Mouse (Mus musculus) forebrain, embryonic 16.5 days (tissue): ENCODE data around the gene Inava. TPM values are rescaled to one million over a fixed set of nuclear protein-coding genes. Genes with fewer than 3 reads are reported as not detected.
A peak's percentile ranks its signal among the peaks of the same experiment; 100 is the strongest.

Experiments used
- ATAC-seq: fragments of 200-750 bp; cut with Nextera tagmentation; 2 replicates; pipeline ENCODE4 v1.8.0; 2017; ENCODE audit warnings: mild to moderate bottlenecking, moderate library complexity
- H3K27ac ChIP-seq: fragments of 300-500 bp; sonication (generic); 2 replicates; pipeline ENCODE4 v1.5.1; 2014; ENCODE audit warnings: low read length, control low read depth
- H3K27me3 ChIP-seq: fragments of 300-500 bp; sonication (generic); replicated peaks from 2 replicates; pipeline ENCODE4 v1.6.1; 2014; ENCODE audit warnings: low read length; ENCODE audit not compliant: control insufficient read depth, insufficient read depth
- H3K36me3 ChIP-seq: fragments of 300-500 bp; sonication (generic); 2 replicates; pipeline ENCODE4 v1.6.1; 2014; ENCODE audit not compliant: control insufficient read depth, insufficient read depth
- H3K4me1 ChIP-seq: fragments of 300-500 bp; sonication (generic); replicated peaks from 2 replicates; pipeline ENCODE4 v1.6.1; 2014; ENCODE audit warnings: low read length; ENCODE audit not compliant: control insufficient read depth, insufficient read depth
- H3K4me2 ChIP-seq: fragments of 300-500 bp; sonication (generic); 2 replicates; pipeline ENCODE4 v1.6.1; 2014; ENCODE audit warnings: mild to moderate bottlenecking, low read length, control low read depth
- H3K4me3 ChIP-seq: fragments of 300-500 bp; sonication (generic); replicated peaks from 2 replicates; pipeline ENCODE4 v1.5.1; 2014; ENCODE audit warnings: mild to moderate bottlenecking, low read length, control low read depth
- H3K9ac ChIP-seq: fragments of 300-500 bp; sonication (generic); replicated peaks from 2 replicates; pipeline ENCODE4 v1.6.1; 2014; ENCODE audit warnings: low read depth, low read length, control low read depth
- H3K9me3 ChIP-seq: fragments of 300-500 bp; sonication (generic); 2 replicates; pipeline ENCODE4 v1.6.1; 2016; ENCODE audit warnings: low read length; ENCODE audit not compliant: control insufficient read depth
- WGBS: fragments of 180-500 bp; shearing (Covaris S2); extraction: QIAGEN DNeasy Blood & Tissue Kit; methylation state at CpG from one replicate; pipeline ENCODE4 v1.1.7; 2014; 5-methylcytosine and 5-hydroxymethylcytosine counted together
- polyA plus RNA-seq: library from polyadenylated mRNA; unstranded; fragments of >200 nt; fragmentation: Nextera tagmentation; extraction: Ambion mirVana; gene quantifications from 2 replicates; pipeline ENCODE4 v1.2.1, GENCODE M21; 2015

The Inava gene
- polyA plus RNA-seq = 4.2 and 5.2 TPM in 2 replicates

DNA sequence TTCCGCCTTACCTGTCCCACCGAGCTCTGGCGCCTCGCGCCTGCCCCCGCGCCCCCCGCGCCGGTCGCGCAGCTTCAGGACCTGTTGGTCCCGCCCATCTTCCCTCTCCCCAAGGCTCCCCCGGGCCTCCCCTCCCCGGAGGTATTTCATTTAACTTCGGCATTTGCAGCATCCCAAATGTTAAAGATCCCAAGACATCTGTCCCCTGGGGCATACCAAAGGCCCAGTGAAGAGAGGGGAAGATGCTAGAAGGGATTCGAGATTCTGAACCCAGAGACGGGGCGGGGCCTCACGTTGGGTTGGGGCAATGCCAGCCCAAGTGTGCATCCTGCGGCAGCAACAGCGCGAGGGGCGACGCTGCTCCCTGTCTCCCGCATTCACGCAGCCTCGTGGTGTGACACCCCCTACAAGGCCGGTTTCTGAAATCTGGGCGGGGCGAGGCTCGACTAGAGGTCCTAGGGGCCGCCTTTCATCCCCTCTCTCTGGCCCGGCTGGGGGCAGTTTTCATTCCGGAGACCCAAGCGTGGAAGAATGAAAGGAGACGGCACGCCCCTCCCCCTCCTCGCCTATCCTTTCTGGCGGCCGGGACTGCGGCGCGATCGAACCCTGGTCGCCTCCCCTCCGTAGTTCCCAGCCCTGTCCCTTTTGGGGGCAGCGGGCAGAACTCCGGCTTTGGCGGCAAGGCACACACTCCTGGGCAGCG, at the start of gene Inava:
Gene Inava, minus strand, starts transcription at position 373 of the 703 bp plus-strand sequence.
- Histone ChIP-seq H3K4me3 (peak within 1 kb of the TSS; percentile 72), H3K27me3 (no peaks in the 10 kb centered on the region), H3K27ac (peak within 1 kb of the TSS; percentile 19), H3K9ac (peak within 1 kb of the TSS; percentile 65), H3K4me2 (peak within 1 kb of the TSS; percentile 88), H3K4me1 (peaks cover 36% of the 10 kb centered on the region), H3K9me3 (no peaks in the 10 kb centered on the region), H3K36me3 (no peaks in the 10 kb centered on the region)
- 0% methylated on average over 45 of the region's 51 CpGs for WGBS
- ATAC-seq = peak; percentile 83

DNA sequence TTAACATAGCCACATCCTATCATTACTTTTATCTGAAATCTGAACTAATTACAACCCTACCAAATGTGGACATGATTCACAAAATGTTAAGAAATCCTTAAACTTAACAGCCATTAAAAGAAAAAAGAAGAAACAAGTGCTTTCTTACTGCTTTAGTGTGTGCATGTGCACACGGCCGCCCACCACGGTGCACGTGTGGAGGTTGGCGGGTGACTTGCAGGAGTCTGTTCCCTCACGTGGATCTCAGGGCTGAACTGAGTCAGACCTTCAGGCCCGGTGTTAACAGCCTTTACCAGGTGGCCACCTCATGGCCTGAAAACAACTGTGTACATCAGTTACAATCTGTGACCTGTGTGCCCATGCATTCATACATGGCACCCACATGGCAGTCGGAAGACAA, 43.3 kb upstream of the Inava start:
- 93% methylated on average over 8 of the region's 8 CpGs for WGBS
- H3K27me3 ChIP-seq = no peaks in the 10 kb centered on the region
- no peak overlapping the region for H3K4me2 ChIP-seq
- ATAC-seq = no peak
- H3K4me1 ChIP-seq = no peaks in the 10 kb centered on the region
- peaks cover 65% of the 10 kb centered on the region for H3K36me3 ChIP-seq
- no peak overlapping the region for H3K4me3 ChIP-seq
- H3K9ac ChIP-seq = no peak overlapping the region
- no peaks in the 10 kb centered on the region for H3K9me3 ChIP-seq
- no peak overlapping the region for H3K27ac ChIP-seq

DNA sequence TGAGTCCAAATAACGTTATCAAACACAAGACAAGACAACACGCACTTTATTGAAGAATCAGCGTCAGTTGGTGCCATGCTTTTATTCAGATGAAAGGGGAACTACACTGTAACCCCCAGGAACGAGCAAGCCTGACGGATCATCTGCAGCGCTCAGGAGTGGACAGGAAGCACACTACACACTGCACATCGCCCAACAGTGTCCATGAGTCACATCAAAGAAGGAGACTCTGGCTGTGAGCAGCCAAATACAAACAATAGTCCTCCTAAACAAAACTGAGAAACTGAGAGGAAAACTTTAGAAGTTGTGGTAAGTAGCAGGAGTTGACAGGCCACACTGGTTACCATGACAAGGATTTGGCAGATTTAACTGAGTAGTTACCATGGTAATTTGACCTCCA, 34.2 kb upstream of the Inava start:
- Histone ChIP-seq H3K4me3 (no peak overlapping the region), H3K36me3 (peaks cover 20% of the 10 kb centered on the region), H3K27me3 (no peaks in the 10 kb centered on the region), H3K4me2 (no peak overlapping the region), H3K4me1 (no peaks in the 10 kb centered on the region), H3K27ac (no peak overlapping the region), H3K9me3 (no peaks in the 10 kb centered on the region), H3K9ac (no peak overlapping the region)
- no peak for ATAC-seq
- 66% methylated on average over 7 of the region's 7 CpGs for WGBS

DNA sequence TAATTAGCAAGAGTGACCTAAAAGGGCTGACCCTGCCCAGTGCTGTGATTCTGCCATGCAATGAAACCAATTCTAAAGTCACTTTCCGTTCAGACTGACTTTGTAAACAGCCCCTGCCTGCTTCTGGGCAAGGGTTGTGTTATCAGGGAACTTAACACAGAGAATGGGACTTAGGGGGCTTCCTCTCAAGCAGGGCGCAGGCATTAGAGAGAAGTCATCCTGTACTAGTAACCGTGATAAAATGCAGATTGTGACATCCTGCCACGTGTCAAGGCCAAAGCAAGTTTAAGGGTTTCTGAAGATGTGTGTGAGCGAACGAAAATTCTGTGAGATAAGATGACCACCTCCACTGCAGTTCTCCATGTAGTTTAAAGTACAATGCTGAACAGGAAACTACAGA, 32.1 kb upstream of the Inava start:
- H3K36me3 ChIP-seq = peaks cover 2% of the 10 kb centered on the region
- H3K27ac ChIP-seq = no peak overlapping the region
- H3K27me3 ChIP-seq = peaks cover 6% of the 10 kb centered on the region
- peaks cover under 1% of the 10 kb centered on the region; the same call in 1 of the 2 replicates for H3K4me1 ChIP-seq
- no peak overlapping the region for H3K4me3 ChIP-seq
- 77% methylated on average over 6 of the region's 6 CpGs for WGBS
- ATAC-seq = no peak
- no peaks in the 10 kb centered on the region for H3K9me3 ChIP-seq
- no peak overlapping the region for H3K4me2 ChIP-seq
- no peak overlapping the region for H3K9ac ChIP-seq

DNA sequence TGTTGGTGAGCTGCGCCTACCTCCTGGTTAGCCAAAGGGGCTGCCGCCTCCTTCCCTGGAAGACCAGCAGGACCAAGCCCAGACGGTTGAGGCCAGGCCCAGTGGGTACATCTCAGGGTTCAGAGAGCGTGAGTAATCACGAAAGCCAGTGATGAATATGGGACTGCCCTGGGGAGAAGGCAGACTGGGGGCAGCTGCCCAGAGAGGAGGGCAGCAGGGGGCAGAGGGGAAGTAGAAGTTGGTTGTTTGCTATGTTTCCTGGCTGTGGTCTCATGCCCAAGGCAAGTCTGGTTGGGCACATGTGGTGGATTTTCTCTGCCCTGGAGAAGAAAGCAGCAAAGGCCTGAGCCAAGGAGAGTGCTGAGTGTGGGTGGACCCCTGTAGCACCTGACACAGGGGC, 29.3 kb upstream of the Inava start:
- 84% methylated on average over 5 of the region's 5 CpGs for WGBS
- Histone ChIP-seq H3K9me3 (no peaks in the 10 kb centered on the region), H3K4me2 (no peak overlapping the region), H3K4me3 (no peak overlapping the region), H3K9ac (no peak overlapping the region), H3K4me1 (peaks cover 14% of the 10 kb centered on the region), H3K36me3 (0 out of 2 replicates have a peak, but pooled peaks cover 2% of the 10 kb centered on the region), H3K27ac (no peak overlapping the region), H3K27me3 (peaks cover 22% of the 10 kb centered on the region)
- no peak for ATAC-seq

DNA sequence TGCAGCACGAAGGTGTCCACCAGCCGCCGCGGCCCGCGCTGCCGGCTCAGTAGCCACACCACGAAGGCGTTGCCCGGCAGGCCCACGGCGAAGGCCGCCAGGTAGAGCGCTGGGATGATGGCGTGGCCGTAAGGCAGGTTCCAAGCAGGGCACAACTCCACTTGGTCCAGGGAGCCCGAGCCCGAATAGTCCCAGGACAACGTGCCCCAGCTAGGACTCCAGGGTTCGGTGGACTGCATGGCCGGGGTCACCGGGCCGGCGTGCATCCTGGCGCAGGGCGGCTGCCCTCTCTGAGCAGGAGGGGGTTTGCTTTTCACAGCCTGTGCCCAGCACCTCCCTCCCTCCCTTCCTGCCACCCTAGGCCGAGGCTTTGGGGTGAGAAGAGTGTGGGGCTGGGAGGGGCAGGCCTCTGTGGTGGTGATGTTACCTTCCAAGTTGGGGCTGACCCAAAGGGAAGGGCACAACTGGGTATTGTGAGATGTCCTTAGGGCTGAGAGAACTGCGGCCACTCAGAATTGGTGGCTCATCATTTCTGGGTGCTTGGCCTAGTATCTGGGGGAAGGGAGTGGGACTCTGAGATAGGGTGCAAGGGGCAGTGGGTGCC, 26.7 kb upstream of the Inava start, which contains the start of gene Gpr25:
Gene Gpr25, minus strand, starts transcription at position 239 of the 604 bp plus-strand sequence.
- Histone ChIP-seq H3K4me2 (peak within 1 kb of the TSS; percentile 96), H3K36me3 (no peaks in the 10 kb centered on the region), H3K4me3 (peak within 1 kb of the TSS; percentile 66), H3K9ac (peak within 1 kb of the TSS; percentile 75), H3K27ac (no peak within 1 kb of the TSS), H3K9me3 (no peaks in the 10 kb centered on the region), H3K4me1 (peaks cover 14% of the 10 kb centered on the region), H3K27me3 (peaks cover 30% of the 10 kb centered on the region)
- 5% methylated on average over 28 of the region's 28 CpGs for WGBS
- ATAC-seq = peak; percentile 29

DNA sequence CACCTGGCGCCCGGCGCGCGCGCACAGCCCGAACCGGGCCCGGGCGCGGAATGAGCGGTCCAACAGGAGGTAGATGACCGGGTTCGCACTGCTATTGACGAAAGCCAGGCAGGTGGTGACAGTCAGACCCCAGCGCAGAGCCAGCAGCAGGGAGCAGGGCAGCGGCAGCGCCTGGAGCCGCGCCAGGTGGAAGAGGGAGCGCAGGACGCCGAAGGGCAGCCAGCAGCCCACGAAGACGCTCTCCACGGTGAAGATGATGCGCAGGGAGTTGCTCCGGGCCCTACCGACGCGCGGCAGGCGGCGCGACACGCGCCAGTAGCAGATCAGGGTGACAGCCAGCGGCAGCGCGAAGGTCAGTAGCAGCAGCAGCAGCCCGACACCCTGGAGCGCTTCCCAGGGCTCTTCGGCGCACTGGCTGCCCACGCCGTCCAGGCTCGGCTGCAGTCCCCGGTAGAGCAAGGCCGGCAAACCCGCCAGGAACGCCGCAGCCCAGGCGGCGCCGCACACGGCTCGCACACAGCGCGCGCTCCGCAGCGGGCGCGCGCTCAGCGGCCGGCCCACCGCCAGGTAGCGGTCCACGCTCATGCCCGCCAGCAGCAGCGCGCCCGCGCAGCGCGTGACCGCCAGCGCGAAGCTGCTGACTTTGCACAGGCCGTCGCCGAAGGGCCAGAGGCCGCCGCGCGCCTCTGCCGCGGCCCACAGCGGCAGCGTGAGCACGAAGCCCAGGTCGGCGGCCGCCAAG, 26.0 kb upstream of the Inava start:
- 1% methylated on average over 89 of the region's 95 CpGs for WGBS
- peaks cover 30% of the 10 kb centered on the region for H3K27me3 ChIP-seq
- peak overlapping the region; percentile 75 for H3K9ac ChIP-seq
- peak overlapping the region; percentile 66 for H3K4me3 ChIP-seq
- H3K4me2 ChIP-seq = peak overlapping the region; percentile 96
- peak; percentile 81 for ATAC-seq
- H3K27ac ChIP-seq = no peak overlapping the region
- peaks cover 14% of the 10 kb centered on the region for H3K4me1 ChIP-seq
- H3K9me3 ChIP-seq = no peaks in the 10 kb centered on the region
- no peaks in the 10 kb centered on the region for H3K36me3 ChIP-seq

DNA sequence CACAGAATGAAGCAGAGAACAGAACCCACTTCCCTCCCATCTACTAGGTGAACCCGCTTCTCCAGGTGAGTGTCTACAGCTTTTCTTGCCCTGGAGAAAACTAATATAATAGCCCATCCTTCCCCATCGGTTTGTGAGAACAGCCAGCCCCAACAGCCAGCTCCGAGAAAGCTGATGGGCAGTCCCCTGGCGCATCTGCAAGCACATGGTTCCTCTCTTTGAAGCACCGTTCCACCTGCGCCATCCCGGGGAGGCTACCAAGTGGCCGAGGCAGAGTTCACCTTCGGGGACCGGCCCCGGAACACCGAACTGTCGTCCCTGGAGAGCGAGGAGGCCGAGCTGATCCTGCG, 25.5 kb upstream of the Inava start:
- peak overlapping the region; percentile 96 for H3K4me2 ChIP-seq
- no peaks in the 10 kb centered on the region for H3K36me3 ChIP-seq
- H3K9ac ChIP-seq = peak overlapping the region; percentile 75
- peaks cover 30% of the 10 kb centered on the region for H3K27me3 ChIP-seq
- 4% methylated on average over 16 of the region's 16 CpGs for WGBS
- H3K9me3 ChIP-seq = no peaks in the 10 kb centered on the region
- H3K27ac ChIP-seq = no peak overlapping the region
- peaks cover 14% of the 10 kb centered on the region for H3K4me1 ChIP-seq
- peak overlapping the region; percentile 66 for H3K4me3 ChIP-seq
- no peak for ATAC-seq

DNA sequence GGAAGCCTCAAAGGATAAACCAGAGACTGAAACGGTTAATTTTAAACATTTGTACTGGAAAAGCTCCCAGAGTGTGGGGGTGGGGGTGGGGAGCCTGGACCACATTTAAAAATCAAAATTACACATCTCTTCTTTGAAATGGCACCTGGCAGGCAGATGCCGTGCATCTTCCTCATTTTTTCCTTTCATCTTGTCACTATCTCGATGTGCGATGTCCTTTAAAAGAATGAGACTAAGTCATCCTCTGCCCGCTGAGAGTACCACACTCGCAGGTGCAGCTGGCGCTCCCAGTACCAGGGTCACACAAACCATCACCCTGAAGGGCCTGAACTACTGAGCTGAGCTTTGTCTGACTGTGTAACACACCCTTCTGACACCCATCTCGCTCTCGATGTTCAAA, 24.4 kb upstream of the Inava start:
- Histone ChIP-seq H3K4me2 (no peak overlapping the region), H3K4me1 (peaks cover 14% of the 10 kb centered on the region), H3K27ac (no peak overlapping the region), H3K36me3 (no peaks in the 10 kb centered on the region), H3K9me3 (no peaks in the 10 kb centered on the region), H3K4me3 (no peak overlapping the region), H3K9ac (no peak overlapping the region), H3K27me3 (peaks cover 30% of the 10 kb centered on the region)
- no peak for ATAC-seq
- WGBS = 71% methylated on average over 9 of the region's 9 CpGs
